In the genomic region with DNA sequence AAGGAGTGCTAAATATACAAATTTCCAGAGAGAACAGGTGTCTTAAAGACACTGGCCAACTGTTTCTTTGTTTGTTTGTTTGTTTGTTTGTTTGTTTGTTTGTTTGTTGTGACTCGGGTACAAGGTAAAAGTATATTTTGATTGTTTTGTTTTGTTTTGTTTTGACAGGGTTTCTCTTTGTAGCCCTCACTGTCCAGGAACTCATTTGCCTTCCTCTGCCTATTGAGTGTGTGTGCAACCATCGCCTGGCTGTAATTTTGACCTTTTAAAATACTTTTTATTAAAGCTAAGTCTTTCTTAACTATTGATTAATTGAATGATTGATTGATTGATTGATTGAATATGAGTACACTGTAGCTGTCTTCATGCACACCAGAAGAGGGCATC, we compare ENCODE assay signal across 8 mouse cellular contexts. TPM values are rescaled to one million over a fixed set of nuclear protein-coding genes. Genes with fewer than 3 reads are reported as not detected.
A peak's percentile ranks its signal among the peaks of the same experiment; 100 is the strongest.
DNase-seq lines count a peak whose midpoint lies in the region; ATAC-seq lines count a peak whose summit lies in the region.

No protein-coding gene starts in this region.

- H3K9me3 ChIP-seq in kidney, embryonic 14.5 days (ENCODE audit: control insufficient read depth, low read length) = no peaks in the 10 kb centered on the region
- no peaks in the 10 kb centered on the region for H3K9me3 ChIP-seq in embryonic facial prominence, embryonic 13.5 days
- no peaks in the 10 kb centered on the region for H3K9me3 ChIP-seq in intestine, embryonic 15.5 days
- no peaks in the 10 kb centered on the region for H3K9me3 ChIP-seq in midbrain, embryonic 16.5 days (replicated peaks; ENCODE audit: control insufficient read depth, low read length, poor library complexity, severe bottlenecking)

- ATAC-seq in kidney, embryonic 14.5 days (ENCODE audit: low FRiP score, low TSS enrichment) = no peak
- ATAC-seq in embryonic facial prominence, embryonic 13.5 days (ENCODE audit: insufficient number of reproducible peaks, insufficient read depth, low FRiP score, low TSS enrichment, low read depth) = no peak
- ATAC-seq in intestine, embryonic 15.5 days = peak; percentile 16
- no peak for ATAC-seq in midbrain, embryonic 16.5 days
- no peak for ATAC-seq in inflammation-experienced regulatory T-cells, adult 6 months

- H3K27me3 ChIP-seq in kidney, embryonic 14.5 days (ENCODE audit: control insufficient read depth, insufficient read depth, low read length) = no peaks in the 10 kb centered on the region
- H3K27me3 ChIP-seq in embryonic facial prominence, embryonic 13.5 days = no peaks in the 10 kb centered on the region
- no peaks in the 10 kb centered on the region for H3K27me3 ChIP-seq in intestine, embryonic 15.5 days (replicated peaks)
- H3K27me3 ChIP-seq in midbrain, embryonic 16.5 days (ENCODE audit: control insufficient read depth, insufficient read depth, low read depth, low read length) = no peaks in the 10 kb centered on the region

- peak overlapping the region; percentile 52; the same call in 1 of the 2 replicates for H3K4me2 ChIP-seq in kidney, embryonic 14.5 days (replicated peaks; ENCODE audit: low read depth, low read length)
- peak overlapping the region; percentile 61 for H3K4me2 ChIP-seq in embryonic facial prominence, embryonic 13.5 days
- H3K4me2 ChIP-seq in intestine, embryonic 15.5 days (replicated peaks) = peak overlapping the region; percentile 61
- H3K4me2 ChIP-seq in midbrain, embryonic 16.5 days (ENCODE audit: low read length) = peak overlapping the region; percentile 56

- DNase-seq in kidney, postnatal 25 days = no peak
- no peak for DNase-seq in left cerebral cortex, adult 8-10 months (ENCODE audit: low spot score in 2 of 2)
- no peak for DNase-seq in adrenal gland, postnatal 4 days (ENCODE audit: low spot score in 2 of 2)

- H3K9ac ChIP-seq in kidney, embryonic 14.5 days (ENCODE audit: low read depth, low read length) = peak overlapping the region; percentile 68; the same call in 1 of the 2 replicates
- H3K9ac ChIP-seq in embryonic facial prominence, embryonic 13.5 days = peak overlapping the region; percentile 80; the same call in 1 of the 2 replicates
- no peak overlapping the region for H3K9ac ChIP-seq in intestine, embryonic 15.5 days
- H3K9ac ChIP-seq in midbrain, embryonic 16.5 days (ENCODE audit: low read depth, low read length) = no peak overlapping the region

- 63% methylated on average over 2 of the region's 2 CpGs for WGBS in kidney, embryonic 14.5 days
- 61% methylated on average over 2 of the region's 2 CpGs for whole genome bisulfite sequencing in embryonic facial prominence, embryonic 13.5 days
- 63% methylated on average over 2 of the region's 2 CpGs for WGBS in intestine, embryonic 15.5 days
- WGBS in midbrain, embryonic 16.5 days = 65% methylated on average over 2 of the region's 2 CpGs

- H3K27ac ChIP-seq in kidney, embryonic 14.5 days (ENCODE audit: low read depth, low read length) = no peak overlapping the region
- no peak overlapping the region for H3K27ac ChIP-seq in embryonic facial prominence, embryonic 13.5 days
- H3K27ac ChIP-seq in intestine, embryonic 15.5 days = no peak overlapping the region
- no peak overlapping the region for H3K27ac ChIP-seq in midbrain, embryonic 16.5 days (ENCODE audit: low read length)

- H3K4me1 ChIP-seq in kidney, embryonic 14.5 days (ENCODE audit: control insufficient read depth, insufficient read depth, low read length) = no peaks in the 10 kb centered on the region
- peaks cover 6% of the 10 kb centered on the region for H3K4me1 ChIP-seq in embryonic facial prominence, embryonic 13.5 days
- H3K4me1 ChIP-seq in intestine, embryonic 15.5 days (replicated peaks) = peaks cover 6% of the 10 kb centered on the region
- H3K4me1 ChIP-seq in midbrain, embryonic 16.5 days (ENCODE audit: control insufficient read depth, insufficient read depth, low read length) = peaks cover 5% of the 10 kb centered on the region

- peak overlapping the region; percentile 61 for H3K4me3 ChIP-seq in kidney, embryonic 14.5 days (ENCODE audit: low read length)
- H3K4me3 ChIP-seq in embryonic facial prominence, embryonic 13.5 days = peak overlapping the region; percentile 74
- peak overlapping the region; percentile 78 for H3K4me3 ChIP-seq in intestine, embryonic 15.5 days (replicated peaks)
- no peak overlapping the region for H3K4me3 ChIP-seq in midbrain, embryonic 16.5 days (ENCODE audit: low read depth, low read length)

- H3K36me3 ChIP-seq in kidney, embryonic 14.5 days (ENCODE audit: control insufficient read depth, insufficient read depth, low read length) = no peaks in the 10 kb centered on the region
- peaks cover 19% of the 10 kb centered on the region for H3K36me3 ChIP-seq in embryonic facial prominence, embryonic 13.5 days
- no peaks in the 10 kb centered on the region for H3K36me3 ChIP-seq in intestine, embryonic 15.5 days
- 0 out of 2 replicates have a peak, but pooled peaks cover 4% of the 10 kb centered on the region for H3K36me3 ChIP-seq in midbrain, embryonic 16.5 days (ENCODE audit: control insufficient read depth, insufficient read depth, low read length)

RNA-seq across cellular contexts. Expression of gene Fuk, which starts 0.3 kb away (rescaled TPM):
- polyA plus RNA-seq in kidney, embryonic 14.5 days (2014; fragmentation: Nextera tagmentation; extraction: Ambion mirVana) = 7.1 and 10.4 TPM in 2 replicates
- polyA plus RNA-seq in embryonic facial prominence, embryonic 13.5 days (2015; fragmentation: Nextera tagmentation; extraction: Ambion mirVana) = 13.0 and 15.2 TPM in 2 replicates
- 10.2 and 13.2 TPM in 2 replicates for polyA plus RNA-seq in intestine, embryonic 15.5 days (2015; fragmentation: Nextera tagmentation; extraction: Ambion mirVana)
- 6.3 and 7.3 TPM in 2 replicates for polyA plus RNA-seq in midbrain, embryonic 16.5 days (2015; fragmentation: Nextera tagmentation; extraction: Ambion mirVana)
- total RNA-seq in left cerebral cortex, adult 8-10 months (2022) = 10 to 100 TPM; 16.7 to 20.2 (median 19.4) TPM
- 10 to 100 TPM in 1 of 2 experiments, 1 to 10 TPM in 1; 8.9 to 10.9 TPM for total RNA-seq in adrenal gland, postnatal 4 days (2021)
- polyA plus RNA-seq in inflammation-experienced regulatory T-cells, adult 6 months (2017; shearing (Covaris generic)) = 1 to 10 TPM; 1.4 to 2.4 (median 2.2) TPM

RNA-seq across cellular contexts. Expression of gene St3gal2, which starts 17.1 kb away (rescaled TPM):
- 12.1 and 14.3 TPM in 2 replicates for polyA plus RNA-seq in kidney, embryonic 14.5 days (2014; fragmentation: Nextera tagmentation; extraction: Ambion mirVana)
- 29.4 and 35.7 TPM in 2 replicates for polyA plus RNA-seq in embryonic facial prominence, embryonic 13.5 days (2015; fragmentation: Nextera tagmentation; extraction: Ambion mirVana)
- 13.0 and 15.3 TPM in 2 replicates for polyA plus RNA-seq in intestine, embryonic 15.5 days (2015; fragmentation: Nextera tagmentation; extraction: Ambion mirVana)
- 25.9 and 26.8 TPM in 2 replicates for polyA plus RNA-seq in midbrain, embryonic 16.5 days (2015; fragmentation: Nextera tagmentation; extraction: Ambion mirVana)
- total RNA-seq in left cerebral cortex, adult 8-10 months (2022) = 10 to 100 TPM; 87.8 to 95.6 (median 94.6) TPM
- total RNA-seq in adrenal gland, postnatal 4 days (2021) = 10 to 100 TPM; 26.8 to 30.5 TPM
- polyA plus RNA-seq in inflammation-experienced regulatory T-cells, adult 6 months (2017; shearing (Covaris generic)) = 10 to 100 TPM in 1 of 3 experiments, 1 to 10 TPM in 2; 8.7 to 10.2 (median 8.9) TPM

RNA-seq across cellular contexts. Expression of gene Sf3b3, which starts 56.0 kb away (rescaled TPM):
- polyA plus RNA-seq in kidney, embryonic 14.5 days (2014; fragmentation: Nextera tagmentation; extraction: Ambion mirVana) = 96.9 and 180 TPM in 2 replicates
- polyA plus RNA-seq in embryonic facial prominence, embryonic 13.5 days (2015; fragmentation: Nextera tagmentation; extraction: Ambion mirVana) = 158 and 170 TPM in 2 replicates
- polyA plus RNA-seq in intestine, embryonic 15.5 days (2015; fragmentation: Nextera tagmentation; extraction: Ambion mirVana) = 123 and 126 TPM in 2 replicates
- 92.3 and 96.1 TPM in 2 replicates for polyA plus RNA-seq in midbrain, embryonic 16.5 days (2015; fragmentation: Nextera tagmentation; extraction: Ambion mirVana)
- total RNA-seq in left cerebral cortex, adult 8-10 months (2022) = 10 to 100 TPM; 58.6 to 66.2 (median 60.5) TPM
- 100 to 1,000 TPM in 1 of 2 experiments, 10 to 100 TPM in 1; 93.3 to 108 TPM for total RNA-seq in adrenal gland, postnatal 4 days (2021)
- 100 to 1,000 TPM in 1 of 3 experiments, 10 to 100 TPM in 2; 80.5 to 101 (median 90.8) TPM for polyA plus RNA-seq in inflammation-experienced regulatory T-cells, adult 6 months (2017; shearing (Covaris generic))

RNA-seq across cellular contexts. Expression of gene Cog4, which starts 56.2 kb away (rescaled TPM):
- polyA plus RNA-seq in kidney, embryonic 14.5 days (2014; fragmentation: Nextera tagmentation; extraction: Ambion mirVana) = 40.4 and 69.3 TPM in 2 replicates
- 82.9 and 83.8 TPM in 2 replicates for polyA plus RNA-seq in embryonic facial prominence, embryonic 13.5 days (2015; fragmentation: Nextera tagmentation; extraction: Ambion mirVana)
- polyA plus RNA-seq in intestine, embryonic 15.5 days (2015; fragmentation: Nextera tagmentation; extraction: Ambion mirVana) = 69.0 and 69.5 TPM in 2 replicates
- 72.1 and 77.4 TPM in 2 replicates for polyA plus RNA-seq in midbrain, embryonic 16.5 days (2015; fragmentation: Nextera tagmentation; extraction: Ambion mirVana)
- 10 to 100 TPM; 50.2 to 56.8 (median 54.5) TPM for total RNA-seq in left cerebral cortex, adult 8-10 months (2022)
- 10 to 100 TPM; 59.7 to 64.1 TPM for total RNA-seq in adrenal gland, postnatal 4 days (2021)
- 10 to 100 TPM; 52.3 to 72.4 (median 53.1) TPM for polyA plus RNA-seq in inflammation-experienced regulatory T-cells, adult 6 months (2017; shearing (Covaris generic))

Comparison
In these comparisons a context has a peak if more than half of its experiments do, and no peak if none do; other contexts are left out.
1. H3K9ac ChIP-seq: peak in kidney, embryonic 14.5 days (single experiment) and embryonic facial prominence, embryonic 13.5 days (single experiment); none in intestine, embryonic 15.5 days (single experiment) and midbrain, embryonic 16.5 days (single experiment).
2. Peak in every context shown above with its lines, with median percentiles within 50 percentile points of each other: H3K4me2 ChIP-seq.